Mouse (Mus musculus) liver, embryonic 16.5 days (tissue): ENCODE data around the gene Atm. TPM values are rescaled to one million over a fixed set of nuclear protein-coding genes. Genes with fewer than 3 reads are reported as not detected.
A peak's percentile ranks its signal among the peaks of the same experiment; 100 is the strongest.

Source experiments
- ATAC-seq: fragments of 200-750 bp; cut with Nextera tagmentation; 2 replicates; pipeline ENCODE4 v1.8.0; 2017; ENCODE audit warnings: low read depth, mild to moderate bottlenecking, moderate number of reproducible peaks, moderate library complexity
- H3K27ac ChIP-seq: fragments of 300-500 bp; sonication (generic); 2 replicates; pipeline ENCODE4 v1.5.1; 2014; ENCODE audit warnings: mild to moderate bottlenecking, low read length
- H3K27me3 ChIP-seq: fragments of 300-500 bp; sonication (generic); 2 replicates; pipeline ENCODE4 v1.6.1; 2014; ENCODE audit warnings: low read depth, low read length, mixed read lengths; ENCODE audit not compliant: control insufficient read depth, insufficient read depth
- H3K36me3 ChIP-seq: fragments of 300-500 bp; sonication (generic); 2 replicates; pipeline ENCODE4 v1.6.1; 2014; ENCODE audit warnings: mild to moderate bottlenecking; ENCODE audit not compliant: control insufficient read depth, insufficient read depth
- H3K4me1 ChIP-seq: fragments of 300-500 bp; sonication (generic); 2 replicates; pipeline ENCODE4 v1.6.1; 2014; ENCODE audit warnings: low read depth, low read length, mixed read lengths; ENCODE audit not compliant: control insufficient read depth
- H3K4me2 ChIP-seq: fragments of 300-500 bp; sonication (generic); 2 replicates; pipeline ENCODE4 v1.6.1; 2014; ENCODE audit warnings: low read depth, low read length, mixed read lengths
- H3K4me3 ChIP-seq: fragments of 300-500 bp; sonication (generic); 2 replicates; pipeline ENCODE4 v1.5.1; 2014; ENCODE audit warnings: low read depth, mild to moderate bottlenecking, low read length
- H3K9ac ChIP-seq: fragments of 300-500 bp; sonication (generic); 2 replicates; pipeline ENCODE4 v1.6.1; 2014; ENCODE audit warnings: low read depth, low read length
- H3K9me3 ChIP-seq: fragments of 300-500 bp; sonication (generic); replicated peaks from 2 replicates; pipeline ENCODE4 v1.6.1; 2016; ENCODE audit warnings: low read length; ENCODE audit not compliant: control insufficient read depth
- WGBS: fragments of 180-500 bp; shearing (Covaris S2); extraction: QIAGEN DNeasy Blood & Tissue Kit; methylation state at CpG from one replicate; pipeline ENCODE4 v1.1.7; 2014; ENCODE audit not compliant: insufficient replicate concordance; 5-methylcytosine and 5-hydroxymethylcytosine counted together
- polyA plus RNA-seq: library from polyadenylated mRNA; unstranded; fragments of >200 nt; fragmentation: Nextera tagmentation; extraction: Ambion mirVana; gene quantifications from 2 replicates; pipeline ENCODE4 v1.2.1, GENCODE M21; 2015

Gene Atm
- polyA plus RNA-seq, 1 experiment from 2014 or later, result 3.1 TPM

GRCm38 (mm10) chr9:53514091-53514490 lies 22.4 kb downstream of the Atm start:
- no peaks in the 10 kb centered on the region for H3K36me3 ChIP-seq
- H3K4me1 ChIP-seq, result no peaks in the 10 kb centered on the region
- H3K4me3 ChIP-seq, result no peak overlapping the region
- no peaks in the 10 kb centered on the region for H3K27me3 ChIP-seq
- no peak for ATAC-seq
- H3K9me3 ChIP-seq, result no peaks in the 10 kb centered on the region
- no peak overlapping the region for H3K27ac ChIP-seq
- no peak overlapping the region for H3K9ac ChIP-seq
- H3K4me2 ChIP-seq, result no peak overlapping the region

DNA sequence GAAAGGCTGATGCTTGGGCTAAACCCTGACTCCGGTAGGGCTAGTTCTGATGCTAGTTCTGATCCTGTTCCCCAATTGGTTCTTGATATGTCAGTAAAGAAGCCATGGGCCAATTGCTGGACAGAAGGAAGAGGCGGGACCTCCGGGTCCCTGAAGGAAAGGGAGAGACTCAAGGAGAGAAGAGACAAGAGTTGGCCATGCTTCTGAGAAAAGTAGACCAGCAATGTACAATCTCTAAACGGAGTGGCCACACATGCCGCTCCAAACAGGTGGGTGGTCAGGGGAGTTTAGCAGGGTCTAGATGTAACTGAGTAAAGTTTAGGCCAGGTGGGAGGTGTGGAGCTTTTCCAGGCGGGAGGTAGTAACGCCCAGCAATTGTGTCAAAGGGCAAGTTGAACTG lies 28.5 kb downstream of the Atm start:
- H3K4me1 ChIP-seq, result no peaks in the 10 kb centered on the region
- H3K9me3 ChIP-seq, result no peaks in the 10 kb centered on the region
- no peak overlapping the region for H3K27ac ChIP-seq
- H3K4me3 ChIP-seq, result no peak overlapping the region
- H3K36me3 ChIP-seq, result no peaks in the 10 kb centered on the region
- no peak for ATAC-seq
- no peak overlapping the region for H3K9ac ChIP-seq
- no peak overlapping the region for H3K4me2 ChIP-seq
- 73% methylated on average over 7 of the region's 7 CpGs for WGBS
- no peaks in the 10 kb centered on the region for H3K27me3 ChIP-seq

- Histone ChIP-seq H3K27me3 (no peaks in the 10 kb centered on the region), H3K4me2 (no peak overlapping the region), H3K9ac (no peak overlapping the region), H3K27ac (no peak overlapping the region), H3K36me3 (no peaks in the 10 kb centered on the region; the same call in 1 of the 2 replicates), H3K4me1 (no peaks in the 10 kb centered on the region), H3K9me3 (no peaks in the 10 kb centered on the region), H3K4me3 (no peak overlapping the region)
- no peak for ATAC-seq
These were observed 50.7 kb downstream of the Atm start for GRCm38 (mm10) chr9:53485886-53486285.

DNA sequence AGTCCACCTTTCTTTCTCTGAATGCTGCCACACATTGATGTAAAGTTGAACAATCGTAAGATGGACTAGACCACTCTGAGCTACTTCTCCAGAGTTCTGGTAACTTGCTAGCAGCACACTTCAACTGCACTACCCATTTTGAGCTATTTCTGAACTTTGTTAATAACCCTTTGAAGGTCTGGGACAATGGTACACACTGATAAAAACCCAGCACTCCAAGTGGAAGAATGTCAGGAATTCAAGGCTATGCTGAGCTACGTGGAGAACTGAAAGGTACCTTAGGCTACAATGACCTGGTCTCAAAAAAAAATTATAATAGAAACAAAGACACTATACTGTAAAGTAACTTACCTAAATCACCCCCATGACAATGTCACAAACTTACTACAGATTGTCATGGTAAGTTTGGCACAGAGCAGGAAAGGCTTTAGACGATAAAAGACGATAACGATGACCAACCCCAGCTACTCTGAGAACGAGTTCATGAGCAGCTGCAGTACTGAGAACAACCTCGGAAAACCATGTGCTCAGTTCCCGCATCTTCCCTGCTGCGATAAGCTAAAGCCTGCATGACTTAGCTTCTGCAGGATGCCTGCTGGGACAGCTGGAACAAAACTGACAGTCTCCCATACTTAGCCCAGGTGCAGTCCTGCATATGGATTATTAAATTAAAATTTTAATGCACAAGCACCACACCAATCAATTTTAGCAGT lies 63.6 kb downstream of the Atm start:
- WGBS, result 74% methylated on average over 9 of the region's 9 CpGs
- Histone ChIP-seq H3K4me2 (no peak overlapping the region), H3K27me3 (no peaks in the 10 kb centered on the region), H3K27ac (no peak overlapping the region), H3K4me3 (no peak overlapping the region), H3K9ac (no peak overlapping the region), H3K9me3 (no peaks in the 10 kb centered on the region), H3K4me1 (no peaks in the 10 kb centered on the region), H3K36me3 (no peaks in the 10 kb centered on the region)
- ATAC-seq, result no peak

GRCm38 (mm10) chr9:53452038-53452437 lies 84.5 kb downstream of the Atm start:
- no peak overlapping the region for H3K4me3 ChIP-seq
- H3K36me3 ChIP-seq, result no peaks in the 10 kb centered on the region
- H3K4me1 ChIP-seq, result no peaks in the 10 kb centered on the region
- 81% methylated on average over 2 of the region's 2 CpGs for WGBS
- ATAC-seq, result no peak
- no peaks in the 10 kb centered on the region for H3K27me3 ChIP-seq
- H3K9ac ChIP-seq, result no peak overlapping the region
- no peaks in the 10 kb centered on the region for H3K9me3 ChIP-seq
- H3K4me2 ChIP-seq, result no peak overlapping the region
- no peak overlapping the region for H3K27ac ChIP-seq

DNA sequence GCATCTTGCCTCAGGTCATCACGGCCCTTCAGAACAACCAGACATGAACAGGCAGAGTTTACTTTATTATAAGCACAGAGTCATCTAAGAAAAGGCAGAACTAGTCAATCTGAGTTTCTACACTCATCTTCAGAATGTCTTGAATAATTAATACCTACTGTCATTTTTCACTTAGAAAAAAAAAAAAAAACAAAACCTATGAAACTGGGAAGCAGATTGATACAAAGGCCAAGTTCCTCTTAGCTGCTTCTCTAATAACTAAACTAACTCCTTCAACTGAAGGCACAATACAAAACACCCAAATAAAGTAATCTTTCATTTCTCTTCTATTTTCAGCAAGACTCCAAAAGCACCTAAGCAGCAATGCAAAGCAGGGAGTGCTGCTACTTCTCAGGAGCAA lies 85.9 kb downstream of the Atm start:
- no peak for ATAC-seq
- no peak overlapping the region for H3K4me3 ChIP-seq
- WGBS, result 75% methylated on average over 1 of the region's 1 CpGs
- no peak overlapping the region for H3K9ac ChIP-seq
- H3K36me3 ChIP-seq, result peaks cover 2% of the 10 kb centered on the region; the same call in 1 of the 2 replicates
- no peaks in the 10 kb centered on the region for H3K4me1 ChIP-seq
- H3K27ac ChIP-seq, result no peak overlapping the region
- no peak overlapping the region for H3K4me2 ChIP-seq
- no peaks in the 10 kb centered on the region for H3K9me3 ChIP-seq
- H3K27me3 ChIP-seq, result no peaks in the 10 kb centered on the region

GRCm38 (mm10) chr9:53435830-53436570 lies 100.5 kb downstream of the Atm start:
- no peaks in the 10 kb centered on the region for H3K4me1 ChIP-seq
- 68% methylated on average over 14 of the region's 14 CpGs for WGBS
- ATAC-seq, result no peak

GRCm38 (mm10) chr9:53427638-53428037 lies 108.9 kb downstream of the Atm start:
- WGBS, result 45% methylated on average over 3 of the region's 3 CpGs
- H3K4me1 ChIP-seq, result peaks cover 2% of the 10 kb centered on the region; the same call in 1 of the 2 replicates
- H3K4me2 ChIP-seq, result no peak overlapping the region
- ATAC-seq, result no peak
- H3K27me3 ChIP-seq, result no peaks in the 10 kb centered on the region
- H3K27ac ChIP-seq, result no peak overlapping the region
- no peak overlapping the region for H3K9ac ChIP-seq
- no peaks in the 10 kb centered on the region for H3K9me3 ChIP-seq
- no peaks in the 10 kb centered on the region for H3K36me3 ChIP-seq
- H3K4me3 ChIP-seq, result no peak overlapping the region

More at GRCm38 (mm10) chr9:53435830-53436570, 100.5 kb downstream of the Atm start:
- Histone ChIP-seq H3K9ac (no peak overlapping the region), H3K36me3 (no peaks in the 10 kb centered on the region), H3K27ac (no peak overlapping the region), H3K4me2 (no peak overlapping the region), H3K27me3 (no peaks in the 10 kb centered on the region), H3K9me3 (no peaks in the 10 kb centered on the region), H3K4me3 (no peak overlapping the region)

DNA sequence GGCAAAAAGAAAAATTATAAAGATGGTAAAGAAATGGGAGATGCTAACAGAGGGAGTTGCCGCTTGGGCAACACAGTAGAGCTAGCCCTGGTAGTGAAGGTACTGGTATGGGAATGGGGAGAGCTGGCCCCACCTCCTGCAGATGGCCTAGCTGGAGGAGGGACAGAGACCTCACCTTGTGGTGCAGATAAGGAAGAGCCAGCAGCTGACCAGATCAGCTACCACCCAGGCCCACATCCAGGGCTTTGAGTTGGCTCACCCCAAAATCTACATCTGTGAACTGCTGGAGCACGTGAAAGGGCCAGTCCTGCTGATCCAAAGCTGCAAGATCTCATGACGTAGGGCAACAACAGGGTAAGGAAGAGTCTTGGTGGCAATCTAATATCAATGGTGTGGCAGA lies 109.8 kb downstream of the Atm start:
- Histone ChIP-seq H3K4me3 (no peak overlapping the region), H3K27ac (no peak overlapping the region), H3K36me3 (no peaks in the 10 kb centered on the region), H3K4me1 (peaks cover 2% of the 10 kb centered on the region; the same call in 1 of the 2 replicates), H3K9ac (no peak overlapping the region), H3K27me3 (no peaks in the 10 kb centered on the region), H3K4me2 (no peak overlapping the region), H3K9me3 (no peaks in the 10 kb centered on the region)
- ATAC-seq, result peak; percentile 39; the same call in 1 of the 2 replicates
- WGBS, result 61% methylated on average over 3 of the region's 3 CpGs
